Mouse (Mus musculus): ENCODE results near the gene Msi2. TPM values are rescaled to one million over a fixed set of nuclear protein-coding genes. Genes with fewer than 3 reads are reported as not detected.

Gene Msi2
- polyA plus RNA-seq, 1 experiment from 2014 or later: 25.3 TPM

DNA sequence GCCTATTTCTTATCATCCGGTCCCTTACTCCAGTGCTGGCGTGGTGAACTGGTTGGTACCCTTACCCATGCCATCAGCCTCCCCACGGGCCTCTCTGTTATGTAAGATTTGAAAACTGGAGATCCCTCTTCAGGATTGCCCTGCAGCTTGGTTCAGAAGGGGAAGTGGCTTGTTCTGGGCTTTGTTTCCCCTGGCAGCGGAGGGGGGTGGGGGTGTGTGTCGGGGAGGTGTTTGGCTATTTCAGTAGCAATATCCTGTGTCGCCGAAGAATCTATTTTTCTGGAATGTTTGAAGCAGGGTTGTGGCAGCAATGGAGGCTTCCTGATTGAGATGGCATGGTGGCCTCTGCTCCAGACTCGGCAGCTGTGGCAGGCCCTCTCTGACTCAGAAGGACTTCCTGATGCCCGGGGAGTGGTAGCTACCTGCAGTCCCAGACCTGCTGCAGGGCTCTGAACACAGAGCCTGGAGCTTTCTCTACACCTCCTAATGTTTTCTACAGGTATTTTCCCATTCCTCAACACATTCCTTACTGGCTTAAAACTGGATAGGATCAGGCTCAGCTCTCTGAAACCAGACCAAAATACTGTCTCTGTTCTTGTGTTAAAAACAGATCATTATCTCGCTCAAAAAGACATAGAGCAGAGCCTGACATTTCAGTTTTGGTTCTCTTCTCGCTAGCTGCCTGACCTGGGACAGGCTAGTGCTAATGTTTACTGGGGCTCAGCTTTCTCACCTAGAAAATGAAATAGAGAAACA is 104.4 kb downstream of the Msi2 start:
- H3K4me1 ChIP-seq: peaks cover 40% of the 10 kb centered on the region
- H3K27ac ChIP-seq (replicated peaks): peak overlapping the region; percentile 24; the same call in 1 of the 2 replicates
- no peak for DNase-seq (ENCODE audit: low spot score)
- peaks cover 81% of the 10 kb centered on the region for H3K36me3 ChIP-seq
- 83% methylated on average over 11 of the region's 11 CpGs for WGBS
- H3K27me3 ChIP-seq (ENCODE audit: low read depth, poor library complexity, severe bottlenecking): no peaks in the 10 kb centered on the region
- no peak overlapping the region for H3K4me3 ChIP-seq
- no peaks in the 10 kb centered on the region for H3K9me3 ChIP-seq (replicated peaks)

DNA sequence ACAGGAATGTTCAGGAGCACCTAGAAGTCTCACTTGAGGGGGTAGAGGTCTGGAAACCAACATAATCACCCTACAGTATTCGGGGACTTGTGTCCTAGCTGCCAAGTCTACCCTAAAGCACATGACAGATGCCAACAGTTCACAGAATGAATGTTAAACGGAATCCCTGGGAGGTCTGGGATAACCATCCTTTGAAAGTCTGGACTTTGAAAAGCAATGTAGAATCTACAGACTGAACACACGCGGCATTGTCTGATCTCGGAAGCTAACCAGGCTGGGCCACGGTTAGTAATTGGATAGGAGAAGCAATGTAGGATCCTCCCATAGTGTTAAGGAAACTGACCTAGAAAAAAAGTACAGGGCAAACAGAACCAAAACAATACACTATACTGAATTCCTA is 105.3 kb downstream of the Msi2 start:
- Histone ChIP-seq H3K4me3 (no peak overlapping the region), H3K36me3 (peaks cover 73% of the 10 kb centered on the region), H3K27ac (replicated peaks) (no peak overlapping the region), H3K4me1 (peaks cover 39% of the 10 kb centered on the region), H3K27me3 (ENCODE audit: low read depth, poor library complexity, severe bottlenecking) (no peaks in the 10 kb centered on the region), H3K9me3 (replicated peaks) (no peaks in the 10 kb centered on the region)
- no peak for DNase-seq (ENCODE audit: low spot score)
- WGBS: 93% methylated on average over 6 of the region's 6 CpGs

DNA sequence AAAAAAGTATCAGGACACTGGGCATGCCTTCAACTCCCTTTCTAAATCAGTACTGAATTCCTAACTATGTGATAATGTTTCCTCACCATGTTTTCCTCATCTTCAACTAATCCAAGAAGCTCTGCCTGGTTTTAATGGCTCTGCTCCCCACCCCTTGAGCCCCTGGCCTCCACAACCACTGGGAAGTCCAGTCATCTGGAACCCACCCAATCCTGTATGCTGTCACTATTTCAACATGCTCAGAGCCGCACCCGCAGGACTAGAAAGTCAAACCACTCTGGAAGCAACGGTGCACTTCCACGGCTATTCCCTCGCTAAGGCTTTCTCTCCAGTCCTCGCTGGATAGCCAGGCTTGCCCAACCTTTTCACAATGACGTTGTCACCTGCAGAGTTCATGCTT is 106.2 kb downstream of the Msi2 start:
- no peaks in the 10 kb centered on the region for H3K9me3 ChIP-seq (replicated peaks)
- H3K4me1 ChIP-seq: peaks cover 43% of the 10 kb centered on the region
- no peak overlapping the region for H3K27ac ChIP-seq (replicated peaks)
- no peak overlapping the region for H3K4me3 ChIP-seq
- DNase-seq (ENCODE audit: low spot score): no peak
- 95% methylated on average over 7 of the region's 7 CpGs for WGBS
- no peaks in the 10 kb centered on the region for H3K27me3 ChIP-seq (ENCODE audit: low read depth, poor library complexity, severe bottlenecking)
- peaks cover 72% of the 10 kb centered on the region for H3K36me3 ChIP-seq

DNA sequence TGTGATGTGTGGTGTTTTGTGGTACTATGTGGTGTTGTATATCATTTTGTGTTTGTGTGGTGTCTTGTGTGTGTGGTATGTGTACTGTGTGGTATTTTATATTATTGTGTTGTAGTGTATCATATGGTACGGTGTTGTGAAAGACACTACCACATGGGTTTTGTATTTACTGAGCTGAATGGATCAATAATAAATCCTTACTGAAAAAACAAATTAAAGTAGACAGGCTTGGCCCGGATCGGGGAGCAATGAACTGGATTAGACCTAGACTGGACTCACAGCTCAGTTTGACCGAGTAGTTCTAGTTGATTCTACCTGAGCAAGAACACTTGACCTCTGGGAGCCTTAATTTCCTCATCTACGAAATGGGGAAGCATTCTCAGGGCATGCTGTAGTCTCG is 107.5 kb downstream of the Msi2 start:
- no peaks in the 10 kb centered on the region for H3K9me3 ChIP-seq (replicated peaks)
- no peaks in the 10 kb centered on the region for H3K27me3 ChIP-seq (ENCODE audit: low read depth, poor library complexity, severe bottlenecking)
- H3K4me1 ChIP-seq: peaks cover 57% of the 10 kb centered on the region
- no peak overlapping the region for H3K27ac ChIP-seq (replicated peaks)
- whole genome bisulfite sequencing: 95% methylated on average over 6 of the region's 6 CpGs
- no peak overlapping the region for H3K4me3 ChIP-seq
- H3K36me3 ChIP-seq: peaks cover 67% of the 10 kb centered on the region
- DNase-seq (ENCODE audit: low spot score): no peak

DNA sequence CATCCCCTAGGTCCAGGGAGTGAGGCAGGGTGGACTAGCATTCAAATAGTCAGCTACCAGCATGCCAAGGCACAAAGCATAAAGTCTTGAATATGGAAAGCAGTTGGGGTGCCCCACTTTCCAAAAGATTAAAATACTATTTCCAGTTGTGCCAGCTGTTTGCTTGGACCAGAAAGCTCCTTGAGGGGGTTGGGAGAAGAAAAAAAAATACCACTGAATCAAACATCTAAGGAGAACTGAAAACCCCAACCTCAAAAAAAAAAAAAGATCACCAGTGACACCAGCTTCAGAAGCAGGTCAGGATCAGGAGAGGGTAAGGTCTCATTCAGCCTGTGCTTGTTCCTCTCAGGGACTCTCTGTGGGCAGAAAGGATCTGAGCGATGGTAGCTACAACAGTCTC is 108.2 kb downstream of the Msi2 start:
- Histone ChIP-seq H3K27ac (replicated peaks) (no peak overlapping the region), H3K4me3 (no peak overlapping the region), H3K27me3 (ENCODE audit: low read depth, poor library complexity, severe bottlenecking) (no peaks in the 10 kb centered on the region), H3K9me3 (replicated peaks) (no peaks in the 10 kb centered on the region), H3K36me3 (peaks cover 74% of the 10 kb centered on the region), H3K4me1 (peaks cover 61% of the 10 kb centered on the region)
- WGBS: 94% methylated on average over 1 of the region's 1 CpGs
- no peak for DNase-seq (ENCODE audit: low spot score)

DNA sequence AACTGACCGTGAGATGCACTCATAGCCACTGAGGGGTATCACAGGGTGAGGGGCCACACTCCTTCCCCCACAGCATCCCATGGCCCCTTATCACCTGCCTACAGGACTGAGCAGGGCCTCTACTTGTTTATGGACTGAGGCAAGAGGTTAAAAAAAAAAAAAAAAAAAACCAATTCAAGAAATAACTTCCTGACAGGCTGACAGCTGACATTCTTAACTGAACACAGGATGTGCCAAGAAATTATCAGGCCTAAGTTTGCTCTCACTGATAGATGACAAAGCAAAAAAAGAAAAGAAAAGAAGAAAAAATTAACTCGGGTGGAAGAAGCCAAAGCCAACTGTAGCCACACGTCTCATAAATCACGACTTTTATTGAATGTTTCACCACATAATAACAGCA is 109.7 kb downstream of the Msi2 start:
- no peak overlapping the region for H3K4me3 ChIP-seq
- no peaks in the 10 kb centered on the region for H3K9me3 ChIP-seq (replicated peaks)
- peaks cover 68% of the 10 kb centered on the region for H3K4me1 ChIP-seq
- WGBS: 90% methylated on average over 4 of the region's 4 CpGs
- peaks cover 81% of the 10 kb centered on the region for H3K36me3 ChIP-seq
- no peak overlapping the region for H3K27ac ChIP-seq (replicated peaks)
- no peak for DNase-seq (ENCODE audit: low spot score)
- no peaks in the 10 kb centered on the region for H3K27me3 ChIP-seq (ENCODE audit: low read depth, poor library complexity, severe bottlenecking)

DNA sequence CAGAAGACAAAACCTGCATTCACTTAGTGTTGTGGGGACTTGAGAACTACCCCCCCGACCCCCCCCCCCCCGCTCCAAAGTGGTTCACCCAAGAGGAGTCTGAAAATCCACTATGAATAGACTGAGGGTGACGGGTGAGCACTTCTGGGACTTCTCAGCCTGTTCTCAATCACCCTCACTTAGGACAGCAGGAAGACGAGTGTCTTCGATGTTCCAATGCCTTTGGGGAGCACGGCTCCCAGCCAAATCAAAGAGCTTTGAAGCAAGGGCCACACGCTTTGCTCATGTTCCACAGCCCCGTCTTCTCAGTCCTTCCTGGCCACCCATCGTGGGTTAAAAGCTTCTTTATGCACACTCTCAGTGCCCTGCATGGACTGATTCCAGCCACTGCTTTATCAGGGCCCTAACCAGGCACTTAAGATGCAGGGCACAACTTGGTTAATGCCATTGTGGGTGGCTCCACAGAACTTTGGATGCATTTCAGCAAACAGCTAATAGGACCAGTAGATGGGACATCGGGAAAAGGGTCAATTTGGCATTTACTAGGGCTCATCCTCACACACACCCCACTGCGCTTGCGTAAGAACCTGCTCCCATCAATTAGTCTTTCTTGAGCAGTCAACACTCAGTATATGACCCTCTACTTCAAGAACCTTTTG is 110.5 kb downstream of the Msi2 start:
- Histone ChIP-seq H3K27me3 (ENCODE audit: low read depth, poor library complexity, severe bottlenecking) (no peaks in the 10 kb centered on the region), H3K36me3 (peaks cover 81% of the 10 kb centered on the region), H3K4me1 (peaks cover 71% of the 10 kb centered on the region), H3K4me3 (no peak overlapping the region), H3K9me3 (replicated peaks) (no peaks in the 10 kb centered on the region), H3K27ac (replicated peaks) (peak overlapping the region; percentile 24)
- DNase-seq (ENCODE audit: low spot score): no peak
- WGBS: 87% methylated on average over 12 of the region's 12 CpGs

DNA sequence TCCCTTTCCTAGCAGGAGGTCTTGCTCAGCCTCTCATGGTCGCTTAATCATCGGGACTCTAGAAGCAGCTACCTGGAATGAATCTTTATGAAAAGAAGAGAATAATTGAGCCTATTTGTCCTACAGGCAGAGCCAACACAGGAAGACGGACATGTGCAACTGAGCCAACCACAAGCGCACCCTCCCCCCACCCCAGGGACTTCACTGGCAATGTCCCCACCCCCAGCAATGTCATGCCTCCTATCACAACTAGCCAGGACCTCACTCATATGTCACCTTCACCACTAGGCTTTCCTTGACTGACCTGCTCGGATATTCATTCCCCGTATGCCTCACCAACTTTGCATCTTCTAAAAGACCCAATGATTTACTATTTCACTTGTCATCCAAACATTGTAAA is 112.5 kb downstream of the Msi2 start:
- Histone ChIP-seq H3K4me1 (peaks cover 85% of the 10 kb centered on the region), H3K36me3 (peaks cover 81% of the 10 kb centered on the region), H3K9me3 (replicated peaks) (no peaks in the 10 kb centered on the region), H3K27me3 (ENCODE audit: low read depth, poor library complexity, severe bottlenecking) (no peaks in the 10 kb centered on the region), H3K27ac (replicated peaks) (peak overlapping the region; percentile 68; the same call in 1 of the 2 replicates), H3K4me3 (no peak overlapping the region)
- DNase-seq (ENCODE audit: low spot score): no peak
- WGBS: 80% methylated on average over 6 of the region's 6 CpGs

DNA sequence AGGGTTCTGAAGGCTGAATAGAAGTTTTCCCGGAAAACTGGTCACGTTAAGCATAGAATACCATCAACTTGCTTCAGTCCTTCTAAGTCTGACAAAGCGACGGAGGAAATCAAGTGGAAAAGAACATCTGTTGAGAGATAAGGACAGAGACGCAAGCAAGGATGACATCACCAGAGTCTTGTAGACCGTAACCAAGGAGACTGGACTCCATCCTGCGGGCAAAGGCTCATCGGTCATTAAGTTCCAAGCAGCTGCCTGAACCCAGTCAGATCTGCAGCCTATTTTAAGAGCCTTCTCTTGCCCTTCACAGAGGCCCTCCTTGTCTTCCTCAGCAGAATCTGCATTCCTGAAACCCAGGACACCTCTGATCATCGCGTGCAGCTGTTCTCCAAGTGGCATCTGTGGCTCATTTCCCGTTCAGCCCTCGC is 113.2 kb downstream of the Msi2 start:
- peak overlapping the region; percentile 68 for H3K27ac ChIP-seq (replicated peaks)
- H3K36me3 ChIP-seq: peaks cover 83% of the 10 kb centered on the region
- H3K9me3 ChIP-seq (replicated peaks): no peaks in the 10 kb centered on the region
- H3K27me3 ChIP-seq (ENCODE audit: low read depth, poor library complexity, severe bottlenecking): no peaks in the 10 kb centered on the region
- no peak for DNase-seq (ENCODE audit: low spot score)
- 71% methylated on average over 12 of the region's 12 CpGs for WGBS
- H3K4me3 ChIP-seq: no peak overlapping the region
- H3K4me1 ChIP-seq: peaks cover 91% of the 10 kb centered on the region

DNA sequence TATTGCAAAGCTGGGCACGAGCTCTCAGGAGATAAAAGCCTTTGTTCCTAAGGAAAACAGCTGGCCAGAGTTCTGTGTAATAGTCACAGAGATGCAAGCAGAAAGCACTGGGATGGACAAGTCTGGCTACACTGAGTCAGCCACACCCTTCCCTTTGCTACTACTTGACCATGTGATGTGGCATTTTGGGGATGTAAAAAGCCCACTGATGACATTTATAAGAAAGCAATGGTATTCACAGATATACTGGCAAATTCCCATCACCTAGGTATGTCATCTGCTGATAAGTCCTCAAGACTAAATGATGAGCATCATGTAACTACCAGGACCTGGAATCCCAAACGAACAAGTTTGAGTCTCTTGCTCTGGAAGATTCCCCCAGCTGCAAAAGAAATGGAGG is 113.7 kb downstream of the Msi2 start:
- Histone ChIP-seq H3K4me3 (no peak overlapping the region), H3K27me3 (ENCODE audit: low read depth, poor library complexity, severe bottlenecking) (no peaks in the 10 kb centered on the region), H3K36me3 (peaks cover 82% of the 10 kb centered on the region), H3K9me3 (replicated peaks) (no peaks in the 10 kb centered on the region), H3K27ac (replicated peaks) (peak overlapping the region; percentile 68), H3K4me1 (peaks cover 92% of the 10 kb centered on the region)
- 65% methylated on average over 2 of the region's 2 CpGs for WGBS
- DNase-seq (ENCODE audit: low spot score): no peak

DNA sequence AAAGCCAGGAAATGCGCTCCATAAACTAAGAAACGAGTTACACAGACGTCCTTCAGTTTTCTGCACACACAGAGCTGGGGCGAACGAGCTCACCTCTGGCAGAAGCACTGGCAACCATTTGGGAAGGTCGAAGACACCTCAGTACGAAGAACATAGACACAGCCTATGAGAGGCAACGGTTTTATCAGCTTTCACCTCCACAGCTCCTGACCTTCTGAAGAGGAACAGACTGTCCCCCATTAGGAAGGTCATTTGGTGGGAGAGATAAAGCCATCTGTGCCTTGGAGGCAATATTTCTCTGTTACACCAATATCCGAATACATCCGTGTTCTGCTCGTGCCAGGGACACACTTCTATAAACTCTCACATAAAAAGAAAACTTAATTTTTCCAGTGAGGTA is 114.9 kb downstream of the Msi2 start:
- H3K27ac ChIP-seq (replicated peaks): no peak overlapping the region
- peaks cover 81% of the 10 kb centered on the region for H3K36me3 ChIP-seq
- DNase-seq (ENCODE audit: low spot score): no peak
- 92% methylated on average over 11 of the region's 11 CpGs for WGBS
- H3K9me3 ChIP-seq (replicated peaks): no peaks in the 10 kb centered on the region
- peaks cover 92% of the 10 kb centered on the region for H3K4me1 ChIP-seq
- no peak overlapping the region for H3K4me3 ChIP-seq
- H3K27me3 ChIP-seq (ENCODE audit: low read depth, poor library complexity, severe bottlenecking): no peaks in the 10 kb centered on the region

DNA sequence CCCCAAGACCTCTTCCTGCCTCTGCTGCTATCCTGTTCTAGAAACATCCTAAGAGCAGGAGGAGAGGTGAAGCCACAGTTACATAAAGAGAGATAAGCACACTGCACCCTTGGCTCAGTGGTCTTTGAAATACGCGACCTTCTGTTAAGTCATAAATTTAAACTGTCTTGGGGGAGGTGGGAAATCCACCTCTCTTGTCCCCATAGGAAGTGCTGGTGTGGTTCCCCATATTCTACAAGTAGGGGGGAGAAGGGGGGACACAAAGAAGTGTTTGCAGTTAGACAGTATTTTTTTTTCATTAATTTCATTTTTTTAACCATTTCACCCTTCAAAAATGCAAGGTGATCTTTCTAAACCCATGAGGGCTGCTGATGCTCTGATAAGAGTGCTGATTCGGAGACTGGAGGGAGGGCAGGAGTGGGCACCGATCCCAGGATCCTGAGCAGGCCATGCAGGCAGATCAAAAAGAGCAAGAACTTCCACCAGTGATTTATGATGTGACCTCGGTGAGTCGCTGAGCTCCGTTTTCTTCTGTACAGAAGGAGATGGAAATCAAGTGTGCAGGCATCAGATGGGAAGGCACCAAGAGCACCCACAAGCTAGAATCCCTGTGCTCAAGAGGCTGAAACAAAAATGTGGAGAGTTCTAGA is 115.7 kb downstream of the Msi2 start:
- H3K4me3 ChIP-seq: no peak overlapping the region
- no peak for DNase-seq (ENCODE audit: low spot score)
- H3K36me3 ChIP-seq: peaks cover 83% of the 10 kb centered on the region
- no peaks in the 10 kb centered on the region for H3K27me3 ChIP-seq (ENCODE audit: low read depth, poor library complexity, severe bottlenecking)
- H3K27ac ChIP-seq (replicated peaks): no peak overlapping the region
- no peaks in the 10 kb centered on the region for H3K9me3 ChIP-seq (replicated peaks)
- H3K4me1 ChIP-seq: peaks cover 94% of the 10 kb centered on the region
- WGBS: 93% methylated on average over 7 of the region's 7 CpGs

DNA sequence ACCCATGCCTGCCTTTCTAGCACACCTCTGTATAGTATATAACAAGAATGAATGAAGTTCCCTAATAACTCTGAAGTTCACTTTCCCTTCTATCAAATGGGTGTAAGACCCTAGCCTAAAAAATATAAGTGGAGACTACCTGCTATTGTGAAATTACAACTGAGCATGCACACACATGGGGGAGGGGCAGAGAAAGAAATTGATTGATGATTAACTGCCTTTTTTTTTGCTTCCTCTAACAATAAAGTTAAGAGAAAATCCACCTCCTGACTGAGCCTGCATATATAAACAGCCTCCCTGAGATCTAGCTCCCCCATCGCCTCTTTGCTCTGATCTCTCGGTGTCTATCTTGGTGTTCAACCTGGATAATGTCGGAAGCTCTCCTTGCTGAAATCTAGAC is 118.1 kb downstream of the Msi2 start:
- peak overlapping the region; percentile 61; the same call in 1 of the 2 replicates for H3K27ac ChIP-seq (replicated peaks)
- peaks cover 86% of the 10 kb centered on the region for H3K36me3 ChIP-seq
- peaks cover 90% of the 10 kb centered on the region for H3K4me1 ChIP-seq
- H3K4me3 ChIP-seq: no peak overlapping the region
- DNase-seq (ENCODE audit: low spot score): no peak
- no peaks in the 10 kb centered on the region for H3K9me3 ChIP-seq (replicated peaks)
- WGBS: 96% methylated on average over 3 of the region's 3 CpGs
- no peaks in the 10 kb centered on the region for H3K27me3 ChIP-seq (ENCODE audit: low read depth, poor library complexity, severe bottlenecking)
